Mouse (Mus musculus) liver, embryonic 12.5 days (tissue): Measurements from ENCODE around the gene Znhit1. TPM values are rescaled to one million over a fixed set of nuclear protein-coding genes. Genes with fewer than 3 reads are reported as not detected.
"Not testable (repeated sequence)": the region's sequence is repeated elsewhere in the genome, so short reads cannot be mapped to it uniquely, and the experiment has no call there.

Experiments used
- ATAC-seq: fragments of 200-750 bp; cut with Nextera tagmentation; 2 replicates; pipeline ENCODE4 v1.8.0; 2017; ENCODE audit warnings: moderate number of reproducible peaks, mild to moderate bottlenecking, moderate library complexity
- H3K27ac ChIP-seq: fragments of 300-500 bp; sonication (generic); 2 replicates; pipeline ENCODE4 v1.5.1; 2016; ENCODE audit warnings: mild to moderate bottlenecking
- H3K27me3 ChIP-seq: fragments of 300-500 bp; sonication (generic); replicated peaks from 2 replicates; pipeline ENCODE4 v1.6.1; 2016; ENCODE audit warnings: mild to moderate bottlenecking, moderate library complexity
- H3K36me3 ChIP-seq: fragments of 300-500 bp; sonication (generic); 2 replicates; pipeline ENCODE4 v1.6.1; 2016; ENCODE audit warnings: mild to moderate bottlenecking, moderate library complexity
- H3K4me1 ChIP-seq: fragments of 300-500 bp; sonication (generic); 2 replicates; pipeline ENCODE4 v1.6.1; 2016
- H3K4me2 ChIP-seq: fragments of 300-500 bp; sonication (generic); 2 replicates; pipeline ENCODE4 v1.6.1; 2016; ENCODE audit warnings: mild to moderate bottlenecking, moderate library complexity
- H3K4me3 ChIP-seq: fragments of 300-500 bp; sonication (generic); 2 replicates; pipeline ENCODE4 v1.5.1; 2016; ENCODE audit warnings: mild to moderate bottlenecking, moderate library complexity
- H3K9ac ChIP-seq: fragments of 300-500 bp; sonication (generic); 2 replicates; pipeline ENCODE4 v1.6.1; 2016; ENCODE audit warnings: mild to moderate bottlenecking, moderate library complexity
- H3K9me3 ChIP-seq: fragments of 300-500 bp; sonication (generic); replicated peaks from 2 replicates; pipeline ENCODE4 v1.6.1; 2016; ENCODE audit warnings: mild to moderate bottlenecking, moderate library complexity
- WGBS: fragments of 180-500 bp; shearing (Covaris S2); methylation state at CpG from one replicate; pipeline ENCODE4 v1.1.7; 2016; ENCODE audit not compliant: insufficient replicate concordance; 5-methylcytosine and 5-hydroxymethylcytosine counted together
- polyA plus RNA-seq: library from polyadenylated mRNA; unstranded; fragments of >200 nt; fragmentation: Nextera tagmentation; extraction: Ambion mirVana; gene quantifications from 2 replicates; pipeline ENCODE4 v1.2.1, GENCODE M21; 2016

Znhit1 gene
- polyA plus RNA-seq, 1 experiment from 2014 or later = 67.0 TPM

- peaks cover 27% of the 10 kb centered on the region for H3K4me1 ChIP-seq
- ATAC-seq, H3K27ac ChIP-seq, H3K4me2 ChIP-seq, H3K9me3 ChIP-seq, H3K27me3 ChIP-seq, H3K9ac ChIP-seq, H3K4me3 ChIP-seq, H3K36me3 ChIP-seq: not testable (repeated sequence)
- WGBS = 65% methylated on average over 14 of the region's 14 CpGs
Measured at GRCm38 (mm10) chr5:136949551-136950336, 38.1 kb downstream of the Znhit1 start.

GRCm38 (mm10) chr5:136947874-136948273, 39.9 kb downstream of the Znhit1 start:
- Histone ChIP-seq H3K4me2 (no peak overlapping the region), H3K4me1 (peaks cover 10% of the 10 kb centered on the region), H3K36me3 (no peaks in the 10 kb centered on the region), H3K27ac (no peak overlapping the region), H3K9ac (no peak overlapping the region), H3K4me3 (no peak overlapping the region), H3K9me3 (no peaks in the 10 kb centered on the region), H3K27me3 (no peaks in the 10 kb centered on the region; the same call in 1 of the 2 replicates)
- no peak for ATAC-seq

- no peak overlapping the region for H3K27ac ChIP-seq
- no peaks in the 10 kb centered on the region for H3K27me3 ChIP-seq
- H3K4me1 ChIP-seq = no peaks in the 10 kb centered on the region
- no peak overlapping the region for H3K9ac ChIP-seq
- H3K36me3 ChIP-seq = no peaks in the 10 kb centered on the region
- H3K9me3 ChIP-seq = no peaks in the 10 kb centered on the region
- ATAC-seq = no peak
- no peak overlapping the region for H3K4me3 ChIP-seq
- H3K4me2 ChIP-seq = no peak overlapping the region
- 69% methylated on average over 12 of the region's 12 CpGs for WGBS
Measured at GRCm38 (mm10) chr5:136945084-136945483, 42.7 kb downstream of the Znhit1 start.

- ATAC-seq = no peak
Measured at GRCm38 (mm10) chr5:136943382-136943781, 44.4 kb downstream of the Znhit1 start.

GRCm38 (mm10) chr5:136942781-136943180, 45.0 kb downstream of the Znhit1 start:
- Histone ChIP-seq H3K4me3 (no peak overlapping the region), H3K27me3 (no peaks in the 10 kb centered on the region), H3K9me3 (no peaks in the 10 kb centered on the region), H3K9ac (no peak overlapping the region), H3K4me2 (no peak overlapping the region), H3K27ac (no peak overlapping the region), H3K36me3 (no peaks in the 10 kb centered on the region), H3K4me1 (no peaks in the 10 kb centered on the region)
- 64% methylated on average over 3 of the region's 3 CpGs for WGBS
- ATAC-seq = no peak

More at GRCm38 (mm10) chr5:136943382-136943781, 44.4 kb downstream of the Znhit1 start:
- H3K27ac ChIP-seq = no peak overlapping the region
- H3K27me3 ChIP-seq = no peaks in the 10 kb centered on the region
- no peak overlapping the region for H3K4me3 ChIP-seq
- 57% methylated on average over 2 of the region's 2 CpGs for WGBS
- H3K9me3 ChIP-seq = no peaks in the 10 kb centered on the region
- H3K4me2 ChIP-seq = no peak overlapping the region
- no peak overlapping the region for H3K9ac ChIP-seq
- H3K36me3 ChIP-seq = no peaks in the 10 kb centered on the region
- H3K4me1 ChIP-seq = no peaks in the 10 kb centered on the region

- Histone ChIP-seq H3K27me3 (no peaks in the 10 kb centered on the region), H3K36me3 (no peaks in the 10 kb centered on the region), H3K9ac (no peak overlapping the region), H3K4me3 (no peak overlapping the region), H3K27ac (no peak overlapping the region), H3K9me3 (no peaks in the 10 kb centered on the region), H3K4me2 (no peak overlapping the region), H3K4me1 (no peaks in the 10 kb centered on the region)
- WGBS = 73% methylated on average over 12 of the region's 12 CpGs
- no peak for ATAC-seq
Measured at GRCm38 (mm10) chr5:136940845-136941560, 46.8 kb downstream of the Znhit1 start.

GRCm38 (mm10) chr5:136940029-136940428, 47.8 kb downstream of the Znhit1 start:
- not testable (repeated sequence) for H3K9me3 ChIP-seq, H3K4me1 ChIP-seq, H3K4me3 ChIP-seq, H3K27me3 ChIP-seq, H3K4me2 ChIP-seq, H3K27ac ChIP-seq, H3K36me3 ChIP-seq, ATAC-seq, H3K9ac ChIP-seq
- 70% methylated on average over 6 of the region's 6 CpGs for WGBS

GRCm38 (mm10) chr5:136939284-136939683, 48.5 kb downstream of the Znhit1 start:
- Histone ChIP-seq H3K27ac (no peak overlapping the region), H3K27me3 (no peaks in the 10 kb centered on the region), H3K9me3 (no peaks in the 10 kb centered on the region), H3K9ac (no peak overlapping the region), H3K4me3 (no peak overlapping the region), H3K36me3 (no peaks in the 10 kb centered on the region), H3K4me2 (no peak overlapping the region), H3K4me1 (no peaks in the 10 kb centered on the region)
- ATAC-seq = no peak
- WGBS = 55% methylated on average over 7 of the region's 7 CpGs

GRCm38 (mm10) chr5:136937621-136938020, 50.2 kb downstream of the Znhit1 start:
- Histone ChIP-seq H3K9ac (no peak overlapping the region), H3K4me3 (no peak overlapping the region), H3K9me3 (no peaks in the 10 kb centered on the region), H3K27ac (no peak overlapping the region), H3K27me3 (no peaks in the 10 kb centered on the region), H3K4me1 (no peaks in the 10 kb centered on the region), H3K36me3 (no peaks in the 10 kb centered on the region), H3K4me2 (no peak overlapping the region)
- WGBS = 67% methylated on average over 5 of the region's 5 CpGs
- no peak for ATAC-seq

- 76% methylated on average over 6 of the region's 6 CpGs for WGBS
- no peak for ATAC-seq
- Histone ChIP-seq H3K27ac (no peak overlapping the region), H3K36me3 (no peaks in the 10 kb centered on the region), H3K9ac (no peak overlapping the region), H3K27me3 (no peaks in the 10 kb centered on the region), H3K4me1 (no peaks in the 10 kb centered on the region), H3K4me2 (no peak overlapping the region), H3K4me3 (no peak overlapping the region), H3K9me3 (no peaks in the 10 kb centered on the region)
Measured at GRCm38 (mm10) chr5:136936750-136937149, 51.1 kb downstream of the Znhit1 start.

- no peak for ATAC-seq
- H3K9ac ChIP-seq = 0 out of 2 replicates have a peak overlapping the region, but pooled peaks have one; percentile 9
- WGBS = 54% methylated on average over 7 of the region's 7 CpGs
- H3K4me1 ChIP-seq = no peaks in the 10 kb centered on the region
- no peaks in the 10 kb centered on the region for H3K9me3 ChIP-seq
- no peak overlapping the region for H3K4me2 ChIP-seq
- H3K27ac ChIP-seq = no peak overlapping the region
- H3K36me3 ChIP-seq = no peaks in the 10 kb centered on the region
- no peak overlapping the region for H3K4me3 ChIP-seq
- no peaks in the 10 kb centered on the region for H3K27me3 ChIP-seq
Measured at GRCm38 (mm10) chr5:136935905-136936695, 51.7 kb downstream of the Znhit1 start.

- WGBS = 72% methylated on average over 6 of the region's 6 CpGs
- no peak for ATAC-seq
Measured at GRCm38 (mm10) chr5:136933930-136934329, 53.9 kb downstream of the Znhit1 start.

More at GRCm38 (mm10) chr5:136933930-136934329, 53.9 kb downstream of the Znhit1 start:
- H3K36me3 ChIP-seq = no peaks in the 10 kb centered on the region; the same call in 1 of the 2 replicates
- H3K27me3 ChIP-seq = no peaks in the 10 kb centered on the region
- no peak overlapping the region for H3K4me3 ChIP-seq
- H3K27ac ChIP-seq = no peak overlapping the region
- no peak overlapping the region for H3K9ac ChIP-seq
- no peak overlapping the region for H3K4me2 ChIP-seq
- no peaks in the 10 kb centered on the region for H3K9me3 ChIP-seq
- H3K4me1 ChIP-seq = 0 out of 2 replicates have a peak, but pooled peaks cover 3% of the 10 kb centered on the region
